Mouse (Mus musculus): ENCODE measurements around the gene Otud3.
"Not testable (repeated sequence)": the region's sequence is repeated elsewhere in the genome, so short reads cannot be mapped to it uniquely, and the experiment has no call there.

Otud3 gene

DNA sequence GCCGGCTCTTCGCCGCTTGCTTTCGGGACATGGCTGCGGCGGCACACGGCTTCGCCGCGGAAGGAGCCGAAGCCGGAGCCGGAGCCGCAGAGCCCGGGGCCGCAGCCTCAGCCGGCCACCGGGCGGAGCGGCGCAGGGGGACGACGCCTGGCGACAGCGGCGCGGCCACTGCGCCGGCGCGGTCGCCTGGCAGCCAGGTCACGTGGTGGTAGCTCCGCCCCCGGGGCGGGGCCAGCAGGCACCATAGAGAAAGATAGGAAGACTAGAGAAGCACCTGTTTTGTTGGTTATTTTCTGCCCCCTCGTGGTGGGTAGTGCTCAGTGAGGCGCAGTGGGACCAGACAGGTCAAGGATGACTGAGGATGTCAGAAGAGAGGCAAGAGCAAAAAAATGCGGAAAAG, at the start of gene Otud3:
Otud3 (minus strand) TSS at position 149 of the 400 bp plus-strand sequence.
- DNase-seq (ENCODE audit: low spot score in 2 of 2): peak; percentile 94 to 96

DNA sequence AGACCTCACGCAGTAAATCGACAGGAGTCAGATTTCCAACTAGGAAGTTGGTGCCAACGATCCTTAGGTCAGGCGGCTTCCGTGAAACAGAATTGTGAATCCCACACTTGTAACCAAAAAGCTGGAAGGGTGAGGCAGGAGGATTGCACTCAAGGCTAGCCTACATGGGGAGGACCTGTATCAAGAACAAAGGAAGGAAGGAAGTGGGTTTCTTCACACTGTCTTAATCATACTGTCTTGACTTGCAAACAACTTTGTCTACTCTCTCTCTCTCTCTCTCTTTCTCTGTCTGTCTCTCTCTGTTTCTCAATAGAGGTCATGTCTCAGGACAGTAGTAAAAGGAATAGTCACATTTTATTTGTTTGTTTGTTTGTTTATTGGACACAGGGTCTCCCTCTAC, 49.0 kb upstream of the Otud3 start:
- no peak for DNase-seq (ENCODE audit: low spot score in 2 of 2)

- no peak for DNase-seq (ENCODE audit: low spot score in 2 of 2)
Observed at GRCm38 (mm10) chr4:138959926-138960325, 46.2 kb upstream of the Otud3 start.

DNA sequence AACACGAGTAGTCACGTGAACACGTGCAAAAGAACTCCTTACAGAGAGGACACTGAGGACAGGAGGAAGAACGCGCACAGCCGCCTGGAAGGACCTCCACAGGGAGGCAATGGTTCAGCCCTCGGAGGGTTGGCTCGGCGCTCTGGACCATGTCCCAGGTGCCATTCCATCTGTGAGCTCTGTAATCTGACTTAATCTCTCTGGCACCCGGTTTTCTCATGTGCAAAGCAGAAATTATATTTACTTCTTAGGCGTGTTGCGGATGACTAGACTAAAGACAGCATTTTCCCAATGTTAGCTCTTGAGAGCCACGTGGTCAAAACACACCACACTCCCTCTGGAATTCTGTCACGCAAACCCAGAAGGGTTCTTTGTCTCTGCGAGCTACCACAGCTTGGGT, 45.4 kb upstream of the Otud3 start:
- no peak for DNase-seq (ENCODE audit: low spot score in 2 of 2)

GRCm38 (mm10) chr4:138958612-138959011, 44.9 kb upstream of the Otud3 start:
- DNase-seq (ENCODE audit: low spot score in 2 of 2): no peak

GRCm38 (mm10) chr4:138948257-138948656, 34.5 kb upstream of the Otud3 start:
- DNase-seq (ENCODE audit: low spot score in 2 of 2): no peak

DNA sequence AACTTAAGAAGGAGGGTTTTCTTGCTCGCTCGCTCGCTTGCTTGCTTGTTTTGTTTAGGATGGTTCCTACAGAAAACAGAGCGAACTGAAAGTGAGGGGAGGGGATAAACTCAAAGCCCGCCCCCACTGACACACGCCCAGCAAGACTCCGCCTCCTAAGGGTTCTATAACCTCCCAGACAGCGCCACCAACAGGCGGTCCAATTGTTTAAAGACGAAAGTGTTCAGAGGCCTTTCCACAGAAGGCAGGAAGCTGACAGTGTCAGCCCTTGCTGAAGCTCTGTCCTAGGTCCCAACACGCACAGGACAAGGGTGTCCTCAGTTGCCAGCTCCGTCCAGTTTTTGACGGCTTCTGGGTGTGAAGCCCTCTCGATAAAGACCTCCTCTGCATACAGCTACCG, 30.0 kb upstream of the Otud3 start:
- DNase-seq (ENCODE audit: low spot score in 2 of 2): peak; percentile 70 to 78

- DNase-seq (ENCODE audit: low spot score in 2 of 2): no peak
Observed at GRCm38 (mm10) chr4:138941966-138942365, 28.2 kb upstream of the Otud3 start.

DNA sequence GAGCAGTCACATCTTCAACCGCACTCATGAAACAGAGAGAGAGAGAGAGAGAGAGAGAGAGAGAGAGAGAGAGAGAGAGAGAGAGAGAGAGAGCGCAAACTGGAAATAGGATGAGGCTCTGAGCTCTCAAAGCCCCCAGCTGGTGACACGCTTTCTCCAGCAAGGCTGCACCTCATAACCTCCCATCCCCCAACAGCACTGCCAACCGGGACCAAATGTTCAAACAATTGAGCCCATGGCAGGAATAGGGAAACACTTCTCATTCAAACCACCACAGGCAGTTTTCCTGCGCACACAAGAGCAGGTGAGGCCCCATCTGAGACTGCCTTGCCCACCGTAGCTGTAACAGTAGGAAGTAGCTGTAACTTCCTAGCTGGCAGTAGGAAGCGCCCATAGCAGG, 27.7 kb upstream of the Otud3 start:
- DNase-seq (ENCODE audit: low spot score in 2 of 2): no peak

DNA sequence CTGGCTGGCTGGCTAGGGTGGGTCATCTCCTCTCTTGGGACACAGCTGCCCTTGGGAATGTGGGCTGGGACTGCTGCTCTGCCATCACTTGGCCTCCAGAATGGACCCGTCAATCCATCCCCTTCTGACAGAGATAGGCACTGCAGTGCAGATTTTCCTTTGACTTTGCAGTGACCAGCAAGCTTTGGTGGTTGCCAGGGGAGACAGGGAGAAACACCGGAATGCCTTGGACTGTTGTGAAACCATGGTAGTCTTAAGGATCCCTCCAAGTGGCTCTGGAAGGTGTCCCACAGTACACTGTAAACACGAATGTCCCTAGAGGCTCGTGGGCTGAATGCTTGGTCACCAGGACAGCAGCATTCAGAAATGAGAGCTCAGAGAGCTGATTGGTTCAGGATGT, 25.7 kb upstream of the Otud3 start:
- DNase-seq (ENCODE audit: low spot score in 2 of 2): no peak

DNA sequence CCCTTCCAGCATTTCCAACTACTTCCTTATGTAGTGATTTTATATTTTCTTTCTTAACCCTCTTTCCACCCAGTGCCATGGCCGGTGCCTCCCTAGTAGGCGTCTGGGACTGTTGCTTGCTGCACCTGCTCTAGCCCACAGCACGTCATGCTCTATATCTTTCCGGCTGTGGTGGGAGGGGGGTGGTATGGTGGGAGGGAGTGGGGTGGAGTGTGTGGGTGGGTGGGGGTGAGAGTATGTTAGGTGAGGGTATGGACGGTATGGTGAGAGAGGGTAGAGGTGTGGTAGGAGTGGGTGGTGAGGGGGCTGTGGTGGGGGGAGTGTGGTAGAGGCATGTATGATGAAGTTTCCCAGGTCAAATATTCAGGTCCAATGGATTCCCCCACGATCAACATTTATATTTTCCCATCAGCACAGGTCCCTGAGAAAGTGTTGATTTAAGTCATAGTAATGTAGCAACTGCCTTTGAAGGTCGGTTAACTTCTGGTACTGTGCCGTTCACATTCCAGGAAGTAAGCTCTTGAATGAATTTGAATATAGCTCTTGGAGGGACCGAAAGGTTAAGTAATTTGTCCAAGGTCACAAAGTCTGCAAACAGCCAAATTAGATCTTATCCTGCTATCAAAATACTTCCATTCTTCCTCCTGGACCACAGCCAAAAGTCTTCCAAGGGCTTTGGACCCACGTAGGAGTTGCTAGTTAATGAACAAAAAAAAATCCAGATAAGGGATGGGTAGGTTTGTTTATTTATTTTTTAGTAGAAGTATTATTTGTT, 24.9 kb upstream of the Otud3 start:
- no peak for DNase-seq (ENCODE audit: low spot score in 2 of 2)

- no peak for DNase-seq (ENCODE audit: low spot score in 2 of 2)
Observed at GRCm38 (mm10) chr4:138934456-138935145, 20.9 kb upstream of the Otud3 start.

DNA sequence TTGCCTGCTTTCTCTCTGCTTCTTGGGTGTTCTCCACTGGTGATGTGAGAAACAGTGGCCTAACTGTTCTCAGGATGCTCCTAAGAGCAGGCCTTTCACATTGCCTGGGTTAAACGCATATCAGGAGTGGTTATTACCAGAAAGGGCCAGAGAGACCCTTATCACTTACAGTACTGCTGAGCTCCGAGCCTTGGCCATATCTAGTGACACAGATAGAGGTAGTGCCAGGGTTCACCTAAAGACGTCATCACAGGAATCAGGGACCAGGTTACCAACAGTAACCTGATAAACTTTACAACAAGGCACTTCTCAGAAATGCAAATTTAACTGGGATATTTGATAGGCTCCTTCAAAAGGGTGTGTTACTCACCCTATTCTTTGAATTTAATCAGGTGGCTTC, 20.1 kb upstream of the Otud3 start:
- no peak for DNase-seq (ENCODE audit: low spot score in 2 of 2)

GRCm38 (mm10) chr4:138925561-138925960, 11.8 kb upstream of the Otud3 start:
- DNase-seq (ENCODE audit: low spot score in 2 of 2): no peak

DNA sequence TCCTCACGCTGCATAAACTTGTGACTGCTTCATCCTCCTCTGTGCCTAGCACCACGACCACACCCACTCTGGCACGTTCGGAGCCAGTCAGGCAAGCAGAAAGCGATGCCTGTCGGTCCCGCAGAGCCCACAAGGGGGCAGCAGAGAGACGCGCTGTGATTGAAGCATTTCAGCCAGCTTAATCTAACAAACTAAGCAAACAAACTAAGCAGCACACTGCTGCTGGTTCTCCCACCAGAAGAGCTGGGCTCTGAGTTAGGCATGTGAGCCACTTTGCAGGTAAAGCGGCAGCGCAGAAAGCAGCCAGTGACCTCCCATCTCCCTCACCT, 8.3 kb upstream of the Otud3 start:
- peak; percentile 85 to 94 for DNase-seq (ENCODE audit: low spot score in 2 of 2)

DNA sequence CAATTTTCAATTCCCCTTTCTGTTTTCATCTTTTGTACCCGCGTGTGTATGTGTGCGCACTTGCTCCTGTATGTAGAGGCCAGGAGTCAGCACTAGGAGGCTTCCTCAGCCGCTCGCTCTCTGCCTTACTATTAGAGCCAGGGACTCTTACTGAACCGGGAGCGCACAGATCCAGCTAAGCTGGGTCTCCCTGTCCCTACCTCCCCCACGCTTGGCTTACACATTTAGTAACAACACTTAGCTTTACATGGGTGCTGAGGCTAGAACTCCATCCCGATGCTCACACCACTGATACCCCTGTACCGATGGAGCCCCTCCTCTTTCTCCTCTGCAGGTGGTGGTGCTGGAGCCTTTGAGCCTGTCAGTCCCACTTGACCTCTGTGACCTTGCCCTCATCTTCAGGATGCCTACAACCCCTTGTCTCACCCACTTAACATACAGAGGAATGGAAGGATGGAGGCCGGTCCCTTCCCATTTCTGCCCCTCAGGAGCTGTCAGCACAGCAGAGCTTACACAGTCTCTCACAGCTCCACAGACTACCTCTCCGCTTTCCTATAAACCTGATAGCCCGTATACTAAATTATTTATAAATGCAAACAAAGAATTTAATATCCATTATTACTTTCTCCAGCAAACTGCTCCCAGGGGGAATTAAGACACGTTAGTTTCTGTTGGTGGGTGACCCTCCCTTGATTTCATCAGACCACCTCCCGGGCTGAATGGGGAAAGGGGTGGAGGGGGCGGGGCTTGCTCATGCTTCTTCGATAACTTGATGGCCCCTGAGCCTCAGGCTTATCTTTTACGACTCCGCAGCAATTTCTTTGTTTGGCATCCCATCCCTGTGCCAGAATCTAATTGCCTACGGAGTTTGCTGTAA, 7.7 kb upstream of the Otud3 start:
- DNase-seq (ENCODE audit: low spot score in 2 of 2): no peak

- no peak for DNase-seq (ENCODE audit: low spot score in 2 of 2)
Observed at GRCm38 (mm10) chr4:138917282-138917681, 3.5 kb upstream of the Otud3 start.

DNA sequence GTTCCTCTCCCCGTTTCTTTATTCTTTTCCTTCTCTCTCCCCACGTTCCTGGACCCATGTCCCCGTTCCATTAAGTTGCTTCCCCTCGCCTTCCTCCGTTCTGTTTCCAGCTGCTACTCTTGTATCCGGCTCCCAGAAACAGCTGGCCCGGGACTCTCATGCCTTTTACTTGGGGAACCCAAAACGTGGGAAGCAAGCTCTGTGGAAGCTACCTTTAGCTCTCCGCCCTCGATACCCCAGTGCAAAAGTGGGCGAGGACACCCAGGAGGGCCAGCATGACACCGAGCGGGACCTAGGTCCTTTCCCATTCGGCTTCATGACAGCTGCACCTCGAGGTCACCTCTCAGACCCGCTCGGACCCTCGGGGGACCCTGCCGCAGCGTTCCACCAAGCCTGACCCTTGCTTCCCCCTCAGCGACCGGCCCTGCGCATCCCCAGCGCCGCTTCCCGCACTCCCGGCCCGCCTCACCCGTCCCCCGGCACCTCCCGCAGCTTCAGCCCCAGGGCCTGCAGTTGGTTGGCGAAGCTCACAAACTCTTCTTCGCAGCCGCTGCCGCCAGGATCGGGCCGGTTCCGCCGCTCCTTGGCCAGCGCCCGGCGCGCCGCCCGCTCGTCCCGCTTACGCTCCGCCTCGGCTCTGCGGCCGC, 481 bp downstream of the Otud3 start:
- no peak for DNase-seq (ENCODE audit: low spot score in 2 of 2)

DNA sequence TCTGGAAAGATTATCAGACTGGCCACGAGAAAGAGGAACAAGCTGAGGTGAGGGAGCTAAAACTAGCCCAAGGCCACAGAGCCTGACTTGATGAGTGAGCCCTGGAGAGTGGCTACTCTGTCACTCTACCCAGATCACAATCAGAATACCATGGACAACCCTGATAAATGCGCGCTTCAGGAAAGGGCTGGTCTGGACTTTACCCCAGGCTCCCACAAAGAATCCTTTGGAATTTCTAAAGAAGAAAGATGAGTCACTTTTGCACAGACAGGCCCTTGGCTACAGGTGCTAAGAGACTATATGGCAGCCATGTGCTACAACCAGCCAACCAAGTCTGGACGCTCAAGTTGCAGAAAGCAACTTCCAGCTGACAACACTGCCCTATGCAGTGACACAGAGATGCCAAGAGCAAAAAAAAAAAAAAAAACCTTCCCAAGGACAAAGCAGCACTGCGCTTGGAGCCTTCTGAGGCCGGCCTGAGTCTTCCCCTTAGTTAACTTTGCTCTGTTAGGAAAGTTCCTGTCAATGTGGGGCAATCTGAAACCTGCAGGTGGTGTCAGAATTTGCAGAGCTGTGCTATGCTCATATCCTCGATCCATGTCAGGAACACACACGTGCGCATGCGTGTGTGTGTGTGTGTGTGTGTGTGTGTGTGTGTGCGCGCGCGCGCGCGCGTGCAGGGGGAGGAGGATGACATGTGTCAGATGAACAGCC, 8.0 kb downstream of the Otud3 start:
- DNase-seq (ENCODE audit: low spot score in 2 of 2): no peak

GRCm38 (mm10) chr4:138899361-138899760, 14.4 kb downstream of the Otud3 start:
- no peak for DNase-seq (ENCODE audit: low spot score in 2 of 2)

DNA sequence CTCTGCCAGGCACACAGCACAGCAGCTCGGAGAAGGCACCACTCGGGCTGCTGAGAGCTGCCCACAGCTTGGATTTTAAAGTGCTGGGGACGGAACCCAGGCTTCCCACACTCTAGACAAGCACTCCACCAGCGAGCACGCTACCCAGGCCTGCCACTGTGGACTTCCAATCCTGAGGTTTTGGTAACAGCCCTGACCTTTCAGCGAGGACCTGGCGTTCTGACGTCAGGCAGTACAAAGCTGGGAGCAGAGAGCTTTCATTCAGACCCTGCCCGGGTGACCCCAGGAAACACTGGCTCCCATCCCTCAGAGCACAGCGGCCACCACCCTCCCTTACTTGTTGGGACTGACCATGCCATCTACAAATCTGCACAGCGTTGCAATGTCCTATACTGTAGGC, 20.0 kb downstream of the Otud3 start:
- DNase-seq (ENCODE audit: low spot score in 2 of 2): not testable (repeated sequence)

All from heart, adult 9 months (tissue).